Mouse (Mus musculus): ENCODE data around the gene Ppp2r5a.

- TF ChIP-seq CTCF (IDR thresholded peaks at IDR 0.05; ENCODE audit: control insufficient read depth, insufficient read depth, insufficient replicate concordance, low read depth, low read length) (no peak), POLR2A (IDR thresholded peaks at IDR 0.05; ENCODE audit: control insufficient read depth, low read depth, low read length) (no peak)
Measured at GRCm38 (mm10) chr1:191406516-191406915, 3.4 kb upstream of the Ppp2r5a start.

Measured in testis, adult 2 months (tissue).